Mouse (Mus musculus) lung, postnatal 0 days (tissue): Measurements from ENCODE around the gene Sergef.

Experiments used
- CTCF ChIP-seq: IDR thresholded peaks from 2 replicates; pipeline ENCODE4 v1.5.1; 2016; ENCODE audit warnings: antibody characterized with exemption, mild to moderate bottlenecking
- EP300 ChIP-seq: IDR thresholded peaks from 2 replicates; pipeline ENCODE4 v1.6.1; 2016; ENCODE audit warnings: antibody characterized with exemption, mild to moderate bottlenecking, control low read depth

DNA sequence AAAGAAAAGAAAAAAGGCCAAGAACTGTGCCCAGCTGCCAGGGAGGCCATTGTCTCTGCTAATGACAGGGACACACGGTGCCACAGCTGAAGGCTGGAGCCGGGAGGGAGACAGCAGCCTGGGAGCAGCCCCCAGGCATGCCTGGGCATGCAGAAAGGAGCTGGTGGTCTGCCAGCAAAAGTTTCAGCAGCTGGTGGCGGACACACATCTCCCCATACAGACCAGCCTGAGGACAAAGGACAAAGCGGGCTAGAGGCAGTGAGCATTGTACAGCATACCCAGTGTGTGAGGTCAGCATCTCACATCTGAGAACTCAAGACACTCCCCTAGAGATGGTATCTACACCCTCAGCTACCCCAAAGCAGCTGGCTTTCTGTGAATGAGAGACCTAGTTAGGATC, 37.5 kb downstream of the Sergef start:
- TF ChIP-seq CTCF, result no peak
- no peak for TF ChIP-seq EP300
